Mouse (Mus musculus) lung, postnatal 0 days (tissue): ENCODE measurements at regions not wholly inside any gene's neighbourhood (a gene's known extent, or its start where the extent isn't known, plus 50 kb on each side); places are given as distances from the start of the nearest gene placed in this dataset.

Source experiments
- CTCF ChIP-seq: IDR thresholded peaks from 2 replicates; pipeline ENCODE4 v1.5.1; 2016; ENCODE audit warnings: antibody characterized with exemption, mild to moderate bottlenecking
- EP300 ChIP-seq: IDR thresholded peaks from 2 replicates; pipeline ENCODE4 v1.6.1; 2016; ENCODE audit warnings: antibody characterized with exemption, mild to moderate bottlenecking, control low read depth

GRCm38 (mm10) chr13:48003126-48003525, 257.9 kb upstream of the Id4 start:
- TF ChIP-seq CTCF: no peak
- TF ChIP-seq EP300: no peak
